Mouse (Mus musculus) c-Kit-positive CD71-negative TER-119-negative erythroid progenitor cells, embryonic 14.5 days (primary cell): ENCODE measurements at regions not wholly inside any gene's neighbourhood (a gene's known extent, or its start where the extent isn't known, plus 50 kb on each side); places are given as distances from the start of the nearest gene placed in this dataset.

Experiments
- DNase-seq: peaks from one replicate; pipeline ENCODE4 v3.0.0-alpha.2; 2013; ENCODE audit warnings: low read depth

GRCm38 (mm10) chr17:63575316-63576007 is 75.6 kb upstream of the Fbxl17 start:
- DNase-seq, result no peak

- no peak for DNase-seq
These were observed 83.1 kb upstream of the Fbxl17 start for GRCm38 (mm10) chr17:63582870-63583269.

GRCm38 (mm10) chr17:63607021-63607751 is 107.4 kb upstream of the Fbxl17 start:
- DNase-seq, result no peak

GRCm38 (mm10) chr17:63622726-63623125 is 122.9 kb upstream of the Fbxl17 start:
- DNase-seq, result no peak

- no peak for DNase-seq
These were observed 137.8 kb upstream of the Fbxl17 start for GRCm38 (mm10) chr17:63637598-63637997.

- no peak for DNase-seq
These were observed 144.6 kb upstream of the Fbxl17 start for GRCm38 (mm10) chr17:63644390-63644789.

GRCm38 (mm10) chr17:63657687-63658086 is 157.9 kb upstream of the Fbxl17 start:
- no peak for DNase-seq

GRCm38 (mm10) chr17:63660841-63661481 is 161.1 kb upstream of the Fbxl17 start:
- DNase-seq, result no peak

- no peak for DNase-seq
These were observed 161.8 kb upstream of the Fbxl17 start for GRCm38 (mm10) chr17:63661584-63661983.

GRCm38 (mm10) chr17:63662251-63662650 is 162.4 kb upstream of the Fbxl17 start:
- DNase-seq, result no peak

- DNase-seq, result no peak
These were observed 177.0 kb upstream of the Fbxl17 start for GRCm38 (mm10) chr17:63676791-63677190.

- no peak for DNase-seq
These were observed 178.3 kb upstream of the Fbxl17 start for GRCm38 (mm10) chr17:63677996-63678657.

GRCm38 (mm10) chr17:63680479-63680878 is 180.7 kb upstream of the Fbxl17 start:
- DNase-seq, result no peak

GRCm38 (mm10) chr17:63683345-63683744 is 179.5 kb upstream of the Fer start:
- no peak for DNase-seq

- DNase-seq, result no peak
These were observed 178.8 kb upstream of the Fer start for GRCm38 (mm10) chr17:63684026-63684425.

GRCm38 (mm10) chr17:63685956-63686355 is 176.9 kb upstream of the Fer start:
- no peak for DNase-seq

- no peak for DNase-seq
These were observed 176.5 kb upstream of the Fer start for GRCm38 (mm10) chr17:63686361-63686760.

GRCm38 (mm10) chr17:63689291-63689690 is 173.6 kb upstream of the Fer start:
- no peak for DNase-seq

- DNase-seq, result no peak
These were observed 171.8 kb upstream of the Fer start for GRCm38 (mm10) chr17:63690829-63691689.

- DNase-seq, result no peak
These were observed 171.2 kb upstream of the Fer start for GRCm38 (mm10) chr17:63691690-63691968.

GRCm38 (mm10) chr17:63693274-63693673 is 169.6 kb upstream of the Fer start:
- DNase-seq, result no peak

- DNase-seq, result no peak
These were observed 163.3 kb upstream of the Fer start for GRCm38 (mm10) chr17:63699537-63699936.
